Mouse (Mus musculus) left cerebral cortex, postnatal 36 days (tissue): Measurements from ENCODE around the gene Rap1gap2. TPM values are rescaled to one million over a fixed set of nuclear protein-coding genes. Genes with fewer than 3 reads are reported as not detected.
A peak's percentile ranks its signal among the peaks of the same experiment; 100 is the strongest.

Experiments used
- DNase-seq, 2 experiments: peaks; one replicate each; pipeline ENCODE4 v3.0.0; 2021 to 2022; ENCODE audit warnings: low spot score in 2 of 2, mixed read lengths in 1 of 2
- intact Hi-C: fragments of 180-260 bp; cut with DNase I; formaldehyde crosslinking; loops from one replicate; pipeline ENCODE4 v1.15.1; 2025
- total RNA-seq, 2 experiments: library from RNA; stranded (reverse); gene quantifications; 2 replicates each; pipeline ENCODE4 v1.2.3; 2021

The Rap1gap2 gene
- total RNA-seq, 2 experiments from 2014 or later = 179 to 210 TPM

DNA sequence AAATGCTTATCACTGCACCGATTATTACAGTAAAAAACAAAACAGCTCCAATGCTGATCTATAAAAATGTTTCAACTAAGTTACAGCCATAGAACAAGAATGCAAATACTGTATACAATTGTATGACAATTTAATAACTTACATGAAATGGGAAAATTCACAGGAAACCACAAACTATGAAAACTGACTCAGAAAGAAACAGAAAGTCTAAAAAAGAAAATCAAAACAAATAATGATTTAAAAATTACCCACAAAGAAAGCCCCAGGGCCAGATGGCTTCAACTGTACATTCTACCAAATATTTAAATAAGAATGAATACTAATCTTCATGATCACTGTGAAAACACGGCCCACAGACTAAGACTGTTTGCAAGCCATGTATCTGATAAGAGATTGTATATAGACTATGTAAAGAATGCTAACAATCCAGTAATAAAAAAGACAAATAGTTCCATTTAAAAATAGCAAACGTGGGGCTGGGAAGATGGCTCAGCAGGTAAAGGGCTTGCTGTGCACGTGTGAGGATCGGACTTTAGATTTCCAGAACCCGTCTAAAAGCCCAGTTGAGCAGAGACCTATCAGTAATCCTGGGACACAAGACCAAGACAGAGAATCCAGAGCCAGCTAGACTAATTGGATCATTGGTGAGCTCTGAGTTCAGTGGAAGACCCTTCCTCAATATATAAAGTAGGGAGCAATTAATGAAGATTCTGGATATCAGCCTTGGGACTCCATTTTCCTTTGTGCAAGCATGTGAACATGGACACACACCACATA is 167.4 kb downstream of the Rap1gap2 start:
- intact Hi-C loops = no loop called here
- no peak for DNase-seq

DNA sequence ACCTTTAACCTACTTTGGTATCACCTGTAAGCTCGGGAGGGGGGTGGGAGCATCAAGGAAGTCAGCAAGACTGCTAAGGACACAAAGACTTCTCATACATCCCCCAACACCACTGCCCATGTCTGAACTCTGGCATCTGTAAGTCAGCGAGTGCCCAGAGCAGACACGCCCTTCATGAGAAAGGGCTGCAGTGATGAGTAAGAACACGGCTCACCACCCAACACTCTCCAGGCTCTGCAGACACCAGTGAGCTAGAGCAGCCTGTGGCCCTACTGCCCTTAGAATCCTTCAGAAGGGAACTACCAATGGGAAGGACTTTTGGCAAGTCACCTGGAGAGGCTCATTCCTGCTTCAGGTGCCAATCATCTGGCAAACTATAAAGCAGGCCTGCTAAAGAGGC is 168.3 kb downstream of the Rap1gap2 start:
- intact Hi-C loops = no loop called here
- DNase-seq = no peak

DNA sequence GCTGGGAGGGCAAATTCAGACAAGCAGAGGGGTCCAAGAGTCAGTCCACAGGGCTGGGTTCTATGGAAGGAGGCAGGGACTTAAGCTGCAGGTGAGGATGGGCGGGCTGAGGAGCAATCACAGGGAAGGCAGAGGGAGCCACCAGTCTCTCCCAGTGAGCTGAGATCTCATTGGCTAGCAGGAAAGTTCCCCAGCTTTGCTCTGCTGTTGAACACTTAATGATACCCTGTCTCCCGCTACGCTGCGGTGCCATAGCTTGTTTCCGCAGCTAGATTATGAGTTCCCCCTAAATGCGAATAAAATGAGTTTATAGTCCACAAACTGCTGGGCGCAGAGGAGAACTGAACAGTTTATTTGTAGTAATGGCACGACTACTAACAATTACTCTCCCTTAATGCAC is 170.6 kb downstream of the Rap1gap2 start:
- intact Hi-C loops = no loop called here
- DNase-seq = no peak

DNA sequence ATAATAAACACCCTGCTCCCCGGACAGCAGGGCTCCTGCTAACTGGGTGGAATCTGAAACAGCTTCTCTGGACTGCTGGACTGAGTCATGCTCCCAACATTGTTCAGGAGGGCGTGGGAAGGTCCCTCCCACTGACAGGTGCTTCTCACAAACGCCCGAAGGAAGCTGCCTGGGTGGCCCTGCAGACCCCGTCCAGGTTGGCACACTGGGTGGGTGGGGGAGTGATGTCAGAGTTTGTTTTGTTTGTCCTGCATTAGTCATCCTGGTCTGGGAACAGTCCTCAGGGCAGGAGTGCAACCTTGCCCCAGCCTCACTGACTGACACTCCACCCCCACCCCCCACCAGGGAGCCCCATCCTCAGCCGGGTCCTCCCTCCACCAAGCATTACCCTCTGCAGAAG is 171.5 kb downstream of the Rap1gap2 start:
- intact Hi-C loops = no loop called here
- DNase-seq = no peak

DNA sequence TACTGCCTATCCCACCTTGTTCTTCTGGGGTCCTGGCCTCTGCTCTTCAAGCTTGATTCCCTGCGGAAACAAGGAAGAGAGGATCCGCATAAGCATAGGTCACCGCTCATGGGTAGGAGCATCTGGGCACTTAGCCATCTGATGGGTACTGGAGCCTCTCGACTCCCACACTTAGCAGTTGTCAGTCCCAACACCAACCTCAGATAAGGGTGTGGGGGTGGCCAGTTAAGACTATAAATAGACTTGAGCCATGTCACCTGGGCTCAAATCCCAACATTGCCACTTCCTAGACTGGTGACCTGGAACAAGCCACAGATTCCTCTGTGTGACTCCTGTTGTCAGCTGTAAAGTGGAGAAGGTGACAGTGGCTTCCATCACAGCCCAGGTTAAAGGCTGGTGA is 172.5 kb downstream of the Rap1gap2 start:
- DNase-seq = no peak
- intact Hi-C loops = no loop called here

DNA sequence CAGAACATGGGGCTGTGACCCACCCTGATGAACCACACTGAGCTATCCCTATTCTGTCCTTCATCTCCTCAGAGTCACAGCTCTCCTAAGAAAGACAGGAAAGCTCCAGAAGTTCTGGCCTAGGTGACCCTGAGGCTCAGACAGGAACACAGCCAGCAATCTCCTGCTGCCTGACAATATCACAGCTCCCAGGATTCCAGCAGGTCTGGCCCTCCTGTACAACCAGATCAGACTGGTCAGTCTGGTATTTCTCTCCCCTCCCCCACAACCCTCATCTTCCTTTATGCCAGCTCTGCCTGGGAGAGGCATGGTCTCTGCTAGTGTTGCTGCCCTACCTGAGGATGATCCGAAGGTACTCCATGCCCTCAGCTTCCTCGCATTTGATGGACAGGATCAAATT is 175.3 kb downstream of the Rap1gap2 start:
- intact Hi-C loops = no loop called here

DNA sequence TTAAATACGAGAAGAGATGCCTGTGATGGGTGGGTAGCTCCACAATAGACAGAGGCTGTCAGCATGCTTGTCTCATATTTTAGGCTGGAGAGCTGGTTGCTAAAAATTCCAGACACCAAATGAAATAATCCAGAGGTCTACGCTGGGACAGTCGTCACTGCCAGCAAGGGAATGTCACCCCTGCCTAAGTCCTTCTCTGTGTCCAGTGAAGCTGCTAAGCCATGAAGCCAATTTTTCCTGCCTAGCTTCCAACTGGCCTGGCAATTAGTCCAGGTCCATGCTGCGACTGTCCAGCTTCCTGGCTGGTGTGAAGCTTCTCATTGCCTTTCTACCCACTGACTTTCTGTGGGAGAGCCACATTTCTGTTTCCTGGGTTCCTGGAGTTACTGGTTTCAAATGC is 177.7 kb downstream of the Rap1gap2 start:
- DNase-seq = no peak
- intact Hi-C loops = no loop called here

More for the DNA sequence above, 175.3 kb downstream of the Rap1gap2 start:
- no peak for DNase-seq

DNA sequence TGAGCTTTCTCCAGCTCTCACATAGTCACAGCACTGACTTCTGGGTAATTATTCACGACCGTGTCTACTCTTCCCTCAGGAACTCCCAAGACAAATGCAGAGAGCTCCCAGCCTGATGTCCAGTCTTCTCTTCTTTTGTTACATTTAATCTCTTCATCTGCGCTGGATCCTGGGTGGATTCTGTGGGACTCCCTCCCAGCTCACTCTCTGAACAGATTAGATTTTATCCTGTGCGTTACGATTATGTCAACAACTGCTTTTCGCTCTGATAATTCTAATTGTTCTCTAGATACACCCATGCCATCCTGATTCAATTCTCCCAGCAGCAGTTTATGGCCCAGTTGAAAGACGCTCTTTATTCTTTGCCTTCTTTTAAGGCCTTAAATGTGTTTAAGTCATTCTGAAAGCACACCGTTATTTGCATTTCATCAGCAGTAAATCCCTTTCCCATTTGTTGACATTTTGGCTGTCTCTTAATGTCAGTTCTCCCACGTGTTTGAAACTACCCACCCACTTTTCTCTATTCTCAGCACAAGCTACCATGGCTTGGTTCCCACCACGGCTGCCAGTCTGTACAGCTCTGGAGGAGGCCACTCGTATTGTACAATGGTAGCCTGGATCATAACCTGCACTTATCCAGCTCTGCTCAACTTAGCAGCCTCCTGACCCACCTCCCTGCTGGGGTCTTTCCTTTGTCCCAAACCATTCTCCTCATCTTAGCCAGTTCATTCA is 180.8 kb downstream of the Rap1gap2 start:
- intact Hi-C loops = no loop called here
- peak in 1 of 2 experiments; percentile 42 for DNase-seq

DNA sequence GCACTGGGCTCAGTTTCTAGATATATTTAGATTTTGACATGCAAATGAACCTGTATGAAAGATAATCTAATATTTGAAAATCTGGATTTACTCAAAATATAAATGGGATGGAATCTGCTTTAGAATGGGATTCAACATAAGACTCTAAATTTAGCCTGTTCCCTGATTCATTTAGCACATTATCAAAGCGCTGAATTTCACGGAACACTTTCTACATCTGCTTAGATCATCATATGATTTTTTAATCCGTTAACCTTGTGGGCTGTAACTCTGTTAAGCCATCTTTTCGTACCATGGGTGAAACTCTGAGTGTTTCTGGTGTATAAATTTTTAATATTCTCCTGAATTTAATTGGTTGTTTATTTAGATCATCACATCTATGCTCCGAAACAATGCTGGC is 184.4 kb downstream of the Rap1gap2 start:
- intact Hi-C loops = no loop called here
- no peak for DNase-seq

DNA sequence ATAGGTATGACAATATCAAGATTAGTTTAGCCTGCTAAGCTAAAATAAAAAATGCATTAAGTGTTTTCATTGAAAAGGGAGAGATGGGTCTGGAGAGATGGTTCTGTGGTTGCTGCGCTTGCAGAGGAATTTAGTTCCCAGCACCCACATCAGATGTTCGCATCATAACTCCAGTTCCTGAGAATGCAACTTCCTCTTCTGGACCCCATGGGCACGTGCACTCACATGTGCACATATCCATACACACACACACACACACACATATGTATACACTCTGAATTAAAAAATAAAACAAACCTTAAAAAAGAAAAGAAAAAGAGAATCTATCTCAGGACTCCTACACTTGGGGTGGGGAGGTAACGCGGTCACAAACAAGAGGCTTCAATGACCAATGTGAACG is 188.7 kb downstream of the Rap1gap2 start:
- intact Hi-C loops = no loop called here
- DNase-seq = no peak

DNA sequence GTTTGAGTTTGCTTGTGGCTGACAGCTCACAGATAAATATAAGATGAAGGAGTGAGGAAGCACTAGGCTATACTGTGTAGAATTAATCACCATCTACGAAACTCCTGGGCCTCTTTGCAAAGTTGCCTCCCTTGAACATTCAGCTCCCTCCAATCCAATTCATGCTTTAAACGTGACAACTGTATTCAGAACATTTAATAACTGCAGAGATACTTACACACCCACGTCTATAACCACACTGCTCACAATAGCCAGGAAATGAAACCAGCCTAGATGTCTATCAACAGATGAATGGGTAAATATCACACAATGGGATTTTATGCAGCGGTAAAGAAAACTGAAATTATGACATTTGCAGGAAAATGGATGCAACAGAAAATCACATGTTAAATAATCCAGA is 189.6 kb downstream of the Rap1gap2 start:
- no peak for DNase-seq
- intact Hi-C loops = no loop called here

DNA sequence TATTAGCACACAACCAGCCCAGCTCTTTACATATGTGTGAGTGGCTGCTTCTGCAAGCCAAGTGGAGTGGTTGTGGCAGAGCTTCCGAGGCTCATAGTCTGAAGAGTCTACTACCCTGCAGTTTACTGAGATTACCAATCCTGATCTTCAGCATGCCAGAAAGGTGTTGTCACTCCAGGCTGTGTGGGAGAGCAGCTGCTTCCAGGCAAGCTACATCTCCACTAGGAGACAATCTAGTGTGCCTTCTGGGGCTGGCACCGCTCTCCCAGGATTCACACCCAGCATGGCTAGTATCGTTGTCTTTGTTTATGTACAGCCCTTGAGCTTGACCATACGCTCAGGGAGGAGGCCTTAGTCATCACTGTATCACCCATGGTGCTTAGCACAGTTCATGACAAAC is 191.1 kb downstream of the Rap1gap2 start:
- intact Hi-C loops = no loop called here
- no peak for DNase-seq

DNA sequence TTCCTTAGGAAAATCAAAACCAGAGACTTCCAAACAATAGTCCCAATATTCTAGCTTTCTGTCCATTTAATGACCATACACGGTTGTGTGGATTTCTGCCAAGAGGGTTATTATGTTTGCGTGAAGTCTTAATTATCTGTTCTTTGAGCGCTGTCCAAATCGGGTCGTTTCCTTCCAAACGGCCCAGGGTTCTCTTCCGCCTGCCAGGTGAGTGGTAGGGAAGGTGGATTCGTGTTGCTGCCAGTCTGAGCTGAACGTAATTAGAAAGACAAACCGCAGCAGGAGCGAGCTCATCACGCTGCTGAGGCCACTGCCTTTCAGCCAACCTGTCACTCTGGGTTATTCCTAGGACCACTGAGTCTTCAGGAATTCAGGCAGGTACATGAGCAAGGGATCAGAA is 195.0 kb downstream of the Rap1gap2 start:
- intact Hi-C loops = no loop called here
- DNase-seq = no peak

DNA sequence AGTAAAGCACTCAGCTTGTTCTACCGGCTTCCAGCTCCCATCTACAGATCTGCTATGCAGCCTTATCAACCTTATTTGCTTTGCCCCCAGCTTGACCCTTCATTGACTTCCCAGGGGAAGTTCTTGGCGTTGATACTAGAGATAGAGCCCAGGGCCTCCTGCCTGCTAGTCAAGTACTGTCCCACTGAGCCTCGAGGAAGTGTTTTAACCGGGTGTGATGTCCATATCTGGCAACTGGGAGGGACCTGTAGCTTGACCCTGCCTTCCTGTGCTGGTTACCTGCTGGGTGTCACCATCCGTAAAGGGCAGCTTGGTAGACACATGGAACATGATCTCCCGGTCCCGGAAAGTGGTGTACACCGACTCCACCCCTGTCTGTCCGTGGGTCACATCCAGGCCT is 196.6 kb downstream of the Rap1gap2 start:
- intact Hi-C loops = no loop called here
- no peak for DNase-seq

DNA sequence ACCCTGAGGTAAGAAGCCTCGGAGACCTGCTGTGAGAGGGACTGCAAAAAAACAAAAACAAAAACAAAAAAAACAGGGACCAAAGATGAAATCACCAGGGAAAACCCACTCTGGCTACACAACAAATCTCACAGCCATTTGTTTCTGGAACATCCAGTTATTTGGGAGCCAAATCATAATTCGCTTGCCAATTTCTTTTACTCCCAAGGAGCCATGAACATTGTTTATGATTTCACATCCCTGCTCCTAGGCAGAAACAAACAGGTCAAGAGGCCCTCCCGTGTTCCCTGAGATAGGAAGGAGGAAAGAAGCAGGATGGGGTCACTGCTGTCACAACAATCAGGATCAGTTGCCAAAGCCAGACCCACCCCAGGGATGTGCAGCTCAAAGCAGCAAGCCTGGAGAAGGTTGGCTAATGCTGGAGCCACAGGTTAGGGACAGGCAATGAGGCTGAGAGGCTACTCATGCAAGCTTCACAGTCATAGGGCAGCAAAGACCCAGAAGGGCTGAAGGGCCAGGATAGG is 197.2 kb downstream of the Rap1gap2 start:
- intact Hi-C loops = no loop called here
- no peak for DNase-seq

DNA sequence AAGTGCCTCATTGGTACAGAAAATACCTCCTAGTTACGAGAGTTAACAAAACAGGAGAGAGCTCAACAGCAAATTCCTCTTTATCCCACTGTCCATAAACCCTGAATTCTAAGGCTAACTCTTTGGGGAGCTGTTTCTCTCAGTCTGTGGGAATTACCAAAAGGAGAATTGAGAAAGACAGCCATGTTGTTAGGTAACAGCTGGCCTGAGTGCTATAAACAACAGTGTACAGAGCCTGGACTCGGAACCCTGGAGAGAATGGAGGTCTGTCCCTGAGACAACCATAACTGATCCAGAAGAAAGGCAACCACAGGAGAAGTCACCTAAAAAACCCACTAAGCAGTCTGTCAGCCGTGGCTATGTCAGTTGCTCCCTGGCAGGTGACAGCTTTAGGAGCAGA is 198.3 kb downstream of the Rap1gap2 start:
- no peak for DNase-seq
- intact Hi-C loops = no loop called here

DNA sequence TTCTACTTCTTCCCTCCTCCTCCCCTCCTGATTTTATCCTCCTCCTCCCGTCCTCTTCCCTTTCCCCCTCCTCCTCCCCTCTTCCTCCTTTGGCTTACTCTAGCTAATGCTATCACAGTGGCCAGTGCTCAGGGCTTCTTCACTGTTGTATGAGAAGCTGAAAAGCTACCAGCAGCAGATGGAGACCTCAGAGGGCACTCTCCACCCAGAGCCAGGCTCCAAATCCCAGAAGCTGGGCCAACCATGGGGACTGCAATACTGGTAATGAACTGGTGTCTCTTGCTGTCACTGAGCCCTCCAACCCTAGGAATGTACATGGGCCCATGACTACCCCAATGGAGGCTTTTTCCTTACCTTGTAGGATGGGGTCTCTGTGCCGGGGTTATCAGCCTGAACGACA is 198.8 kb downstream of the Rap1gap2 start:
- no peak for DNase-seq
- intact Hi-C loops = no loop called here

DNA sequence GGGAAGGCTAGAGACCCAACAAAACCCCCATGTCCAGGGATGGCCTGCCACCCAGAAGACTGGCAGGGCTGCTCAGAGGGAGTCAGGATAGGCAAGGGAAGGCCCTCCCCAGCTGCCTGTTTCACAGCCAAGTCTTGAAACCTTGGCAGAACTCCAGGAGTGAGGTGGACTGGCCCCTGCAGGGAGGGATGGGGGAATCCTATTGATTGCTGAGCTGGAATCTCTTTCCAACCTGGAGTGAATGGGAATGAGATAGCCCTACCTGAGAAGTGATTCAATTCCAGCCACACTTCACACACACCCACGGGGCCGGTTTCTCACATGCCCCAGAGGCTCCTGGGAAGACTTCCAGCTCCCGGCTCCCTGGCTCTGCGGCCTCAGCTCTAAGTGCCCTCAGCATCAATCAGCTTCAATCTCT is 200.9 kb downstream of the Rap1gap2 start:
- peak in 1 of 2 experiments; percentile 38 for DNase-seq

DNA sequence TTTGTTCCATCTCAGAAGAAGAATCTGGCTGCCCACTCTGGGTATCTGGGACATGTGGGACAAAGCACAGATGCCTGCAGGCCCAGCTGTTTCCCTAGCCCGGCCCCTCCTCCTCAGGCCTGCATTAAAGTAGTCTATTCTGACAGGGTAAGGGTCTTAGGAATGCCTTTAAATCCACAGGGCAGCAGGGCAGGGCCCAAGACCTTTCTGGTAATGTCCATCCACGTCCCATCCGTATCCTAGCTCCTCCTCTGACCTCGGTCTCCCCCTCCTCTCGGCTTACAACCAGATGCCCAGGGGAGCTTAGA is 201.3 kb downstream of the Rap1gap2 start:
- intact Hi-C loops = loop anchor here (10.0 kb wide), 1 partner anchor 115 kb away; no protein-coding TSS in a partner anchor
- no peak for DNase-seq

More for the DNA sequence above, 200.9 kb downstream of the Rap1gap2 start:
- intact Hi-C loops = loop anchor here (10.0 kb wide), 1 partner anchor 115 kb away; no protein-coding TSS in a partner anchor

DNA sequence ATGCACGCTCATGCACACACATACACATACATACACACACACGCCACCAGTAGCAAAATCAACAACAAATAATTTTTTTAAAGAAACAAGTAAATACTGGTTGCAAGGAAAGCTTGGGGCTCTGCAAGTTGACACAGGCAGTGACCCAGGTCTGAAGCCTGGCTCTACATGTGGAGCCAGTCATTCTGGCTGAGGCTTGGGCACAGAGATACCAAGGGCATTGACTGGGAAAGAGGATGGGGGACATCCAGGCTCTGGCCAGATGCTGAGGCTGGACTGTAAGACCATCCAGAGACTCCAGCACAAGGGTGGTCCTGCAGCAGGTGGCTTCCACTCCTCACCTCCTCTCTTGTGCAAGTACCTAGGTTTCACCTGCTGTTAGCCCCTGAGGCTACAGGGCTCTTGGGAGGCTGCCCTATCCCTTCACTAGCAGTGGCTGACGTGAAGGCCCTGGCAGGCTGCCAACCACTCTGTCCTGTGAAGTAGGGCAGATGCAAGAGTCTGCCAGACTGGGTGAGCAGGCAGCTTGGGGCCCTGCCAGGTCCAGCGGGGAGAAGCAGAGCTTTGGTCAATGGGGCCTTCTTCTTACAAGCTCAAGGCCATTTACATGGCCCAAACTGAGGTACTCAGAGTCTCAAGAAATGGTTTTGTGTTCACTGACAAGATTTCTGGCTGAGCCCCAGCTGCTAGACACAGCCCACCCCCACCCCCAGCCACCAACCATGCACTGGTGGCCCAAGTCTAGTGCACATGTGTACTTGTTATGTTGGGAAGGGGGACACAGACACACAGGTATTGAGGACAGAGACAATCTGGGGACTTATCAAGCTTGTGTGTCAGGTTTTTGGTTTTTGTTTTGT is 201.9 kb downstream of the Rap1gap2 start:
- peak; percentile 80 to 83 for DNase-seq
- intact Hi-C loops = loop anchor here (10.0 kb wide), 1 partner anchor 116 kb away; no protein-coding TSS in a partner anchor
